Mouse (Mus musculus): Measurements from ENCODE around the gene Hivep1. TPM values are rescaled to one million over a fixed set of nuclear protein-coding genes. Genes with fewer than 3 reads are reported as not detected.

Gene Hivep1
- total RNA-seq, 2 experiments from 2014 or later, result 13.2 to 14.3 TPM

- DNase-seq, result no peak
- intact Hi-C loops (cut with DNase I), result no loop called here
Measured at GRCm38 (mm10) chr13:42182635-42183034, 130.8 kb downstream of the Hivep1 start.

GRCm38 (mm10) chr13:42184131-42184530 lies 132.3 kb downstream of the Hivep1 start:
- DNase-seq, result no peak
- intact Hi-C loops (cut with DNase I), result no loop called here

GRCm38 (mm10) chr13:42193016-42193415 lies 141.2 kb downstream of the Hivep1 start:
- intact Hi-C loops (cut with DNase I), result no loop called here
- DNase-seq, result no peak

- no peak for DNase-seq
- intact Hi-C loops (cut with DNase I), result no loop called here
Measured at GRCm38 (mm10) chr13:42195671-42196070, 143.8 kb downstream of the Hivep1 start.

- intact Hi-C loops (cut with DNase I), result no loop called here
- no peak for DNase-seq
Measured at GRCm38 (mm10) chr13:42197656-42198055, 145.8 kb downstream of the Hivep1 start.

GRCm38 (mm10) chr13:42213556-42213955 lies 161.7 kb downstream of the Hivep1 start:
- intact Hi-C loops (cut with DNase I), result no loop called here
- no peak for DNase-seq

- intact Hi-C loops (cut with DNase I), result no loop called here
- DNase-seq, result no peak
Measured at GRCm38 (mm10) chr13:42222401-42222800, 170.6 kb downstream of the Hivep1 start.

- intact Hi-C loops (cut with DNase I), result no loop called here
- no peak for DNase-seq
Measured at GRCm38 (mm10) chr13:42228849-42229248, 177.0 kb downstream of the Hivep1 start.

GRCm38 (mm10) chr13:42233741-42234419 lies 182.1 kb downstream of the Hivep1 start:
- DNase-seq, result no peak
- intact Hi-C loops (cut with DNase I), result no loop called here

GRCm38 (mm10) chr13:42238520-42238919 lies 186.7 kb downstream of the Hivep1 start:
- intact Hi-C loops (cut with DNase I), result no loop called here
- no peak for DNase-seq

- intact Hi-C loops (cut with DNase I), result no loop called here
- DNase-seq, result no peak
Measured at GRCm38 (mm10) chr13:42242131-42242530, 190.3 kb downstream of the Hivep1 start.

Other genes with a start within 250 kb of the Hivep1 start
- gene Adtrp, start 204.3 kb upstream of the Hivep1 start, total RNA-seq (2021), result under 1 TPM in 1 of 2 experiments, not detected in 1; 0.15 TPM
- gene Edn1, start 249.5 kb downstream of the Hivep1 start, total RNA-seq (2021), result 1 to 10 TPM; 1.2 to 1.7 TPM